Mouse (Mus musculus): ENCODE measurements around the gene Gm14408. TPM values are rescaled to one million over a fixed set of nuclear protein-coding genes. Genes with fewer than 3 reads are reported as not detected.

Gene Gm14408
- polyA plus RNA-seq (2015; fragmentation: Nextera tagmentation; extraction: Ambion mirVana), result not detected in 2 replicates

DNA sequence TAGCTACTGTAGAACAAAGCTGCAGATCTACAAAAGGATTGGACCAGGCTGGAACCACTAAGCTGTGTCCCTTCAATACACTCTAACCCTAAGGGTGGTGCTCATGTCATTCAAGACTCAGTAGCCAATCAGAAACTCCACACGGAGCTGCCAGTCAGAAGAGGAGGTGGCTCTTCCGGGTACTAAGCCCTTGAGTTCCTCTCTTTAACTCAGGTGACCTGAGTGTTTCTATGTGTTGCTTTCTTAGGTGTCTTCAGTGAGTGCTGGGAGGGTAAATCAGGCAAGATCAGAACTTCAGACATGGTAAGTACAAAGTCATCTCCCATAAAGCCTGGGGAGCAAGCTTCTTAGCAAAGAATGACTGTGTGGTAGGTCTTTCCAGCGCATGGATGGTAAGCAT lies at the start of gene Gm14408:
Gene Gm14408, plus strand, starts transcription at position 301 of the 400 bp plus-strand sequence.

DNA sequence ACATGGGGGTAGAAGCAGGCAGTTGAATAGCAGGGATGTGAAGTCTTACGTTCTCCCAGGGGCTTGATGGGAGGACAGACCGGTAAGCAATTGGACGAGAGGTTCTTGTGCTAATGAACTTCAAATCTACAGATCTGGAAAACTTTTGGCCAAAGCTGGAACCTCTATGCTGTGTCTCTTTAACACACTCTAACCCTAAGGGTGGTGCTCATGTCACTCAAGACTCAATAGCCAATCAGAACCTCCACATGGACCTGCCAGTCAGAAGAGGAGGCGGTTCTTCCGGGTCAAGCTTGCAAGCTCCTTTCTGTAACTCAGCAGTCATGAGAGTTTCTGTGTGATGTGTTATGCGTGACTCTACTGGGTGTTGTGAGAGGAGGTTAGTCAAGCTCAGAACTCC lies 32.6 kb upstream of the Gm14408 start, which contains the start of gene Gm14295:
Gene Gm14295, plus strand, starts transcription at position 301 of the 400 bp plus-strand sequence.

Other genes with a start within 250 kb of the Gm14408 start
- gene Gm14308, start 194.8 kb upstream of the Gm14408 start, polyA plus RNA-seq (2015; fragmentation: Nextera tagmentation; extraction: Ambion mirVana), result 6.6 and 16.6 TPM in 2 replicates
- 8.5 and 10.5 TPM in 2 replicates for gene Zfp973, start 160.6 kb upstream of the Gm14408 start, polyA plus RNA-seq (2015; fragmentation: Nextera tagmentation; extraction: Ambion mirVana)
- 27.1 and 29.7 TPM in 2 replicates for gene Gm14305, start 122.8 kb upstream of the Gm14408 start, polyA plus RNA-seq (2015; fragmentation: Nextera tagmentation; extraction: Ambion mirVana)
- gene Gm14295, start 32.5 kb upstream of the Gm14408 start, polyA plus RNA-seq (2015; fragmentation: Nextera tagmentation; extraction: Ambion mirVana), result 24.2 and 31.0 TPM in 2 replicates
- gene Gm14296, start 96.7 kb downstream of the Gm14408 start, polyA plus RNA-seq (2015; fragmentation: Nextera tagmentation; extraction: Ambion mirVana), result 8.2 and 8.8 TPM in 2 replicates
- 12.0 and 12.4 TPM in 2 replicates for gene Gm14419, start 169.8 kb downstream of the Gm14408 start, polyA plus RNA-seq (2015; fragmentation: Nextera tagmentation; extraction: Ambion mirVana)
- gene Gm14401, start 243.2 kb downstream of the Gm14408 start, polyA plus RNA-seq (2015; fragmentation: Nextera tagmentation; extraction: Ambion mirVana), result 0.16 and 0.29 TPM in 2 replicates